Mouse (Mus musculus) adrenal gland, adult 8-10 months (tissue): ENCODE results near the gene Fosb. TPM values are rescaled to one million over a fixed set of nuclear protein-coding genes. Genes with fewer than 3 reads are reported as not detected.

Source experiments
- DNase-seq: peaks from one replicate; pipeline ENCODE4 v3.0.0; 2022
- total RNA-seq, 4 experiments: library from RNA; stranded (reverse); gene quantifications; 2 replicates each; pipeline ENCODE4 v1.2.4; 2022

The Fosb gene
- total RNA-seq, 4 experiments from 2014 or later: 1.6 to 9.4 (median 5.6) TPM

DNA sequence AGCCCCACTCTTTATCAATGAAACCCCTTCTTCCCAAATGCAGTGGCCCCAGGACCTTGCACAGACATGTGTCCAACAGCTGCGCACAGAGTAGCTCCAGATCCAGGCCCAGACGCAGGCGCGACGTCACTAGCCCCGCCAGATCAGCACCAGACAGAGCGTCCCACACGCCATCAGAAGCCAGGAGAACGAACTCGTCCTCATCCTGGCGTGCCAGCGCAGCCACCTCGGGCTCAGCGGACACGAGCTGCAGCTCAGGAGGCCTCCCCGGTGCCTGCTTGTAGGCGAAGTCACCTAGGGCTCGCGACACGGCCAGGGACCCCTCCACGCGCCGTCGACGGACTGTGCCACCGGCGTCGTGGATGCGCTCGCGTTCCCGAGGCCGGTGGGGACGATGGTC, 30.8 kb downstream of the Fosb start:
- no peak for DNase-seq

DNA sequence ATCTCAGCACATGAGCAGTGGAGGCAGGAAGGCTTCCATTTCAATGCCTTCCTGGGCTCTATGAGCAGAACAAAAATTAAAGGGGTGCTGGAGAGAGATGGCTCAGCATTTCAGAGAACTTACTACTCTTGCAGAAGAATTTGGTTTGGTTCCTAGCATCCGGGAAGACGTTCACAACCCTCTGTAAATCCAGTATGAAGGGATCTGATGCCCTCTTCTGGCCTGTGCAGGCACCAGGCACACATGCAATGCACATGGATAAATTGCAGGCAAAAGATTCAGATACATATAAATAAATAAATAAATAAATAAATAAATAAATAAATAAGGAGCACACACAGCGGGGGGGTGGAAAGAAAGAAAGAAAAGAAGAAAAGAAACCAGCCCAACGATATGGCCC, 33.6 kb downstream of the Fosb start:
- no peak for DNase-seq

DNA sequence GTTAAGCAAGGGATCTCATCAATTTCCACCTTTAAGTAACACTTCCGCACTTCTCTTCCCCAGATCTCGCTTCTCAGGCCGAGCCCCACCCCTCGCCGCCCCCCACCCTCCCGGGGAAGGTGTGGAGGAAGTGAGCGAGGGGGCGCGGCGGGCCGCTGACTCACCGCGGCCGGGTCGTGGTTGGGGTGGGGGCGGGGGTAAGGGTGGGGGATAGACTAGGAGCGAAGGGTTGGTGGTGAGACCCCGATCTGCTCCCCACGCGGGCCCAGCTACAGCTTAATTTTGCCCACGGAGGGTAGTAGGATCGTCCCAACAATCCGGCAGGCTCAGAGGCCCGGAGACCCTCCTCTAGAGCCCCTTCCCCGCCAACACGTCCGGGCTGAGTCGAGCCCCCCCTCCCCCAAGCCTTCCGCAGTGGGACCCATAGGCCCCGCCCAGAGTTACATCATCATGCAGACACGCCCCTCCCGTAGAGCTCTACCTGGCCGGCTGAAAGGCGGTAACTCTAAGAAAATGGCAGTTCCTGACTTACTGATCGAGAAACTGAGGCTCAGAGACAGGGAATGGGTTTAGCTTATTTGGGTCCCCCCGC, 37.6 kb downstream of the Fosb start:
- peak; percentile 74 for DNase-seq

- DNase-seq: peak; percentile 84
These were observed 38.3 kb downstream of the Fosb start, which contains the start of gene Vasp for GRCm38 (mm10) chr7:19271238-19272172. Gene Vasp, minus strand, starts transcription at chr7:19271817.

- no peak for DNase-seq
These were observed 39.2 kb downstream of the Fosb start for GRCm38 (mm10) chr7:19270509-19271237.

DNA sequence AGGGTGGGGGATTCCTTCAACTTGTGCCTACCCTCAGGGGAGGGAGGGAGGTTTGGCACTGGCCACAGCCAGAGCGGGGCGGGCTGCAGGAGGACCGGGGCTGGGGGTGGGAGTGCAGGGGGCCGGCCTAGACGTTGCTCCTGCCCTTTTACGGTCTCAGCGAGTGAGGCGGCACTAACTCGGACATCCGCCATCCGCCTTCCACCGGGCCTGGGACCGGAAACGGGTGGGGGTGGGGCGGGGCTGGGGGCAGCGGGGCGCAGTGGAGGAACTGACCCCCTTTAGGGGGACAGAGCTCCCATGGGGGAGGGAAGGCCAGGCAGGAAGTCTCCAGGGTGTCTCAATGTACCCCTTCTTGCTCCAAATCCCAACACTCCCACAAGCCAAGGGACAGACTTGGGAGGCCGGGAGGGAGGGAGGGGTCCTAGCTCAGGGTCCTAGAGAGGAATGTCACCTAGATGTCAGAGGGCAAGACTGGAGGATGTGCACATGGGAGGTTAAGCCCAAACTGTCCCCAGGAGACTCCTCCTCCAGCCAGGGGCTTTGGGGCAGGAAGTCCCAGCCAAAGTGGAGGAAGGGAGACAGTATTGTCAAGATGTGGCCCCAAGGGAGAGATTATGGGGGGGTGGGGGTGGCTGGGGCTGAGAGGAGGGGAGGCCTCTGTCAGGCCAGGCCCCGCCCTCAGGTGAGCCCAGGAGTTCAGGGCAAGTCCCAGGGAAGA, 40.0 kb downstream of the Fosb start:
- DNase-seq: no peak

DNA sequence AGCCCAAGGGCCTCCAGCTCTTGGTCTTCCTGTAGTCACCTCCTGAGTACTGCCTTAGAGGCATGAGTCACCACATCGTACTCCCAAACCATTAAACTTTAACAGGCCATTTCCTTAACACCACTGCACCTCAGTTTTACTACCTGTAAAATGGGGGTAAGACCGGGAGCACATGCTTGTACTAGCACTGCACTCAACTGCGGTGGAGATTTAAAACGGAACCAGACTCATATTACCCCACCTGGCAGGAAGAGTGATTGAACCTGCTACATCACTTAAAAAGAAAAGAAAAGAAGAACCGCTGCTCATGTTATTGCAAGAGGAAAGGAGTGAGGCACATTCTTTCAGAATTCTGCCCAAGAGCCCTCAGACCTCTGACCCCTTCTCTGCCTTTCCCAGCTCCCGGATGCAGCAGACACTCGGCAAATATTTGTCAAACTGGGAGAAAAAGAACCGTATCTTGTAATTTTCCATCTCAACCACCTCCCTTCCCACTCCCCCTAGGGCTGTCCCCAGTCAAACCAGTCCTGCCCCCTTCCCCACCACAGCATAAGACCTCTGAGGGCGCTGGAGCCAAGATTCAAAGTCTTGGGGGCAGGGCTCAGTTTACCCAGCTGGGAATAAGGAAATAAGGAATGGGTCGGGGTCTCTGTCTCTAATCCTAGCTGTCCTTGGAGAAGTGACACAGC, 40.7 kb downstream of the Fosb start:
- DNase-seq: no peak

DNA sequence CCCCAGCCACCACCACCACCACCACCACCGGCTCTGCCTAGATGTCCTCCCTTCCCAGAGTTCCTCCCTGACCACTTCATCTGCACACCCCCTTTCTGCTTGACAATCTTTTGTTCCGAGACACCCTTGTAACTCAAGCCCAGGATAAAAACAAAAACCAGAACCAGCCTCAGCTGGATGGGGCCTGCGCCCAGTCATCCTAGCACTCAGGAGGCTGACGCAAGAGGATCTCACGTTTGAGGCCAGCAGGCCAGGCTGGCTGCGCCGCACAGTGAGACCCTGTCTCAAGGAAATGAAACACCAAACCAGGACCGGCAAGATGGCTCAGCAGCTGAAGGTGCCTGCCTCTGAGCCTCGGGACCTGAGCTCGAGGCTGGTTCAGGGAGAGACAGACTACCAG, 42.8 kb downstream of the Fosb start:
- no peak for DNase-seq

DNA sequence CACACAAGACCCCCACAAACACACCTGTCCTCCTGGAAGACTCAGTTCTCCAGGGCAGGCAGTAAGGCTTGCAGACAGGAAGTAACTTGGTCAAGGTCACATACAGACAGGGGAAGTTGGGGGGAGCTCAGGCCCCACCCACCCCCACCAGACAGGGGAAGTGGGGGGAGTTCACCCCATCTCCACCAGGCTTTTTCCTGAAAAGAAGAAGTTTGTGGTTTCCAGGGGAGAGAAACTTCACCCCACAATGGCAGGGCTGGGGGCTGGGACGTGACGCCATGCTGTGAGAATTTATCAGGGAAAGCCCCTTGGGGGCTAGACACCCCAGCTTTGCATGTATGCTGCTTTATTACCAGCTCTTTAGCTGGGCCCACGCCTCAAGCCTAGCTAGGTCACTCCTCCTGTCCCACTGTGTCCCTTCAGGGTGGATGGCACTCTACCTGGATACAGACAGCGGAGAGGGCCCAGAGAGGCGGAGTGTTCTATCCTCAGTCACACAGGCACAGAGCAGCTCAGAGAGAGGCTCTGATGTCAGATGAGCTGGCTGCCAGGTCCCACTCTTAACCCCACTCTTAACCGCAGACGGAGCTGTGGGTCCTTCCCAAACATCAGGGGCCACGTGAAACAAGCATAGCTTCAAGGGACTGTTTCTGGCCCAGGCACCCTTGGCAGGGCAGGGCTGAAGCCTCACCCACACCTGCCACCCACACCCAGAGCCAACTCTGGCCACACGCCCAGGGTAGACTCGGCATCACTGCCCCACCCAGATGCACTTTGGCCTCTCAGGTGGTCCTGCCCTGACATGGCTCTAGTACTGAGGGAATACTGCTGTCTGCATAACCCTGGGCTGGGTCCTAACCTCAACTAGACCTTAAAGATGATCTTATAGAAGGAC, 43.7 kb downstream of the Fosb start:
- no peak for DNase-seq

DNA sequence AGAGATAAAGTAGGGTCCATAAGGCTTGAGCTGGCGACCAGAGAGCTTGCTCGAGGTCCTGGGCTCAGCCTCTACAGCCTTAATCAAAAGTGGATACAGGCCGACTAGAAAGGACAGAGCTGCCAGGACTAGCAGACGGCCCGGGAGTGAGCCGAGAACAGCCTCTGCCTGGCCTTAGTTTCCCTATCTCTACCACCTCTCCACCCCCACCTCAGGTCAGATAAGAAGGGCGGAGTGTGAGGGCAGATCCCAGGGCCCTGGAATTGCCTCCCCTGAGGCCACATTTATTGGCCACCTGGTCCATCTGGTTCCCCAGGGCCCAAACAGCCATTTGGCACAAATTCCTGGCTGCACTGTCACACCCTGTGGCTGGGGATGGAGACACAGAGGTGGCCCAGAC, 44.7 kb downstream of the Fosb start:
- no peak for DNase-seq

DNA sequence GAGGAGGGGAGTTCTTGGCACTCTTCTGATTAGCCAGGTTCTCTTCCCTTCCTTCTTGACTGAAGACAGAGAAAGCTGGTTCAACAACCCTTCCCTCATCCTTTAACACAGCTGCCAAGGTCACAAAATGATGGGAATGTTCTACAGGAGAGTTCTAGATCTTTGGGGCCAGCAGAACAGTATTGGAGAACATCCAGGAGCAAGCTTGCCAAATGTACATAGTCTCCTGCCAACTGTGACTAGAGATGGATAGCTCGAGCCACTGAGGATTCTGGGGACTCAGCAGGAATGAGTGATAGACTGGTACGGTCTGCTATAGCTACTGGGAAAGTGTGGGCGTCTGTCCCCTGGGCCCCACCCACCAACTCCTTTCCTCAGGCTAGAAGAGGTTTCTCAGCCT, 51.5 kb downstream of the Fosb start:
- DNase-seq: no peak

GRCm38 (mm10) chr7:19257390-19258022, 52.3 kb downstream of the Fosb start:
- DNase-seq: peak; percentile 63

DNA sequence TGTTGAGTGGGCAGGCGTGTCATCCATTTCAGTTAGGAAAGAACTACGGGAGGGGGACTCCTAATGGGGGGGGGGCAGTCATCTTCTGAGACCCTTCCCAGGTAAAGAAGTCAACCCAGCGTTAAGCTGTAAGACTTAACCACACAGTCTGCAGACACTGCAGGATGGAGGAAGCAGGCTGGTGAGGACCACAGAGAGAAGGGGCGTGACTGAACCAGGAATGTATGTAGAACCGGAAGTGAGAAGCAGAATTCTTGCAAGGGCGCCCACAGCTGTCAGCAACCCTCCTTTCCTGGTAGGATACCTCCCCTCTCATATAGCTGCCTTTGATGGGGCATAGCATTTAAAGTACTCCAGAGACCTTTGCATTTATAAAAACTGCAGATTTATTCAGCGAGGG, 53.3 kb downstream of the Fosb start:
- DNase-seq: no peak

- DNase-seq: no peak
These were observed 54.5 kb downstream of the Fosb start for GRCm38 (mm10) chr7:19255395-19255794.

GRCm38 (mm10) chr7:19253437-19253836, 56.4 kb downstream of the Fosb start:
- DNase-seq: no peak

Other genes starting within 250 kb of the Fosb start
- 10 to 100 TPM; 54.9 to 74.1 (median 62.4) TPM for gene Dmwd, start 233.8 kb downstream of the Fosb start, total RNA-seq
- 100 to 1,000 TPM; 118 to 287 (median 209) TPM for gene Dmpk, start 226.2 kb downstream of the Fosb start, total RNA-seq
- 10 to 100 TPM; 16.8 to 27.8 (median 20.2) TPM for gene Six5, start 215.5 kb downstream of the Fosb start, total RNA-seq
- gene Gm4969, start 191.7 kb downstream of the Fosb start, total RNA-seq: not detected
- gene Fbxo46, start 190.2 kb downstream of the Fosb start, total RNA-seq: 10 to 100 TPM; 13.6 to 17.6 (median 16.1) TPM
- gene Qpctl, start 160.8 kb downstream of the Fosb start, total RNA-seq: 10 to 100 TPM; 18.0 to 24.0 (median 23.9) TPM
- 10 to 100 TPM; 86.1 to 97.7 (median 92.4) TPM for gene Snrpd2, start 160.3 kb downstream of the Fosb start, total RNA-seq
- 1 to 10 TPM in 1 of 4 experiments, under 1 TPM in 3; 0.17 to 1.5 (median 0.64) TPM for gene Gipr, start 143.9 kb downstream of the Fosb start, total RNA-seq
- 10 to 100 TPM; 56.2 to 79.2 (median 69.6) TPM for gene Eml2, start 133.6 kb downstream of the Fosb start, total RNA-seq
- 10 to 100 TPM in 2 of 4 experiments, 1 to 10 TPM in 2; 5.7 to 15.2 (median 8.2) TPM for gene Gpr4, start 97.5 kb downstream of the Fosb start, total RNA-seq
- 10 to 100 TPM; 32.4 to 41.5 (median 33.7) TPM for gene Opa3, start 81.7 kb downstream of the Fosb start, total RNA-seq
- 10 to 100 TPM; 44.8 to 70.6 (median 59.1) TPM for gene Vasp, start 38.2 kb downstream of the Fosb start, total RNA-seq
- gene Ppm1n, start 30.0 kb downstream of the Fosb start, total RNA-seq: not detected
- gene Rtn2, start 27.4 kb downstream of the Fosb start, total RNA-seq: 10 to 100 TPM in 1 of 4 experiments, 1 to 10 TPM in 3; 3.8 to 15.0 (median 6.8) TPM
- gene Ercc1, start 34.7 kb upstream of the Fosb start, total RNA-seq: 10 to 100 TPM; 32.4 to 56.3 (median 41.6) TPM
- gene Cd3eap, start 49.4 kb upstream of the Fosb start, total RNA-seq: 10 to 100 TPM; 12.9 to 15.2 (median 13.5) TPM
- gene Ppp1r13l, start 49.7 kb upstream of the Fosb start, total RNA-seq: 10 to 100 TPM in 1 of 4 experiments, 1 to 10 TPM in 3; 6.4 to 12.5 (median 8.4) TPM
- 10 to 100 TPM; 31.0 to 44.8 (median 39.2) TPM for gene Ercc2, start 72.0 kb upstream of the Fosb start, total RNA-seq
- 10 to 100 TPM in 1 of 4 experiments, 1 to 10 TPM in 2, under 1 TPM in 1; 0.61 to 13.6 (median 5.5) TPM for gene Klc3, start 94.1 kb upstream of the Fosb start, total RNA-seq
- not detected for gene Ckm, start 94.7 kb upstream of the Fosb start, total RNA-seq
- 10 to 100 TPM; 44.4 to 53.9 (median 47.6) TPM for gene Mark4, start 148.8 kb upstream of the Fosb start, total RNA-seq
- 10 to 100 TPM; 31.9 to 69.2 (median 51.8) TPM for gene Exoc3l2, start 153.3 kb upstream of the Fosb start, total RNA-seq
- 10 to 100 TPM; 12.7 to 15.4 (median 13.6) TPM for gene Bloc1s3, start 198.3 kb upstream of the Fosb start, total RNA-seq
- gene Trappc6a, start 198.3 kb upstream of the Fosb start, total RNA-seq: 100 to 1,000 TPM in 1 of 4 experiments, 10 to 100 TPM in 3; 77.7 to 107 (median 90.3) TPM
- gene Nkpd1, start 207.8 kb upstream of the Fosb start, total RNA-seq: under 1 TPM in 2 of 4 experiments, not detected in 2; 0.13 to 0.31 TPM